Mouse (Mus musculus) urinary bladder, postnatal 36 days (tissue): ENCODE results near the gene Zc3hav1l.

ENCODE experiments used
- DNase-seq, 2 experiments: peaks; one replicate each; pipeline ENCODE4 v3.0.0; 2022; ENCODE audit warnings: low spot score in 2 of 2, mixed read lengths in 1 of 2

Zc3hav1l gene

DNA sequence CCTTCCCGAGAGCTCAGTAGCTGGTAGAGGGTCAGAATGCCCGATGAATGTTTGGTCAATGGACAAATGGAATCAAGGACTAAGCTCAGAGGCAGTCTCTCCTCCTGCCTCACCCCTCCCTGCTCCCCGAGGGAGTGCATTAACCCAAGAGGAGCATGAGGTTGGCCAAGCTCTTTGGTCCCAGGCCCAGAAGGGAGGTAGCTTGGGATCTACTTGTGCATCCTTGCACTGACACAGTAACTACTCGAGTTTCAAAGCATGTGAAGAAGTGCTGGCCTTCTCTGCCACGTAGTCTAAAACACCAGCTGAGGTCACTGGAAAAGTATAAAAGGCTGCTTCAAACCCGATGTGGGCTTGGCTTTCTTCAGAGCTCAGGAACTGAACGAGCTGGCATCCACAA lies 34.6 kb downstream of the Zc3hav1l start:
- no peak for DNase-seq

DNA sequence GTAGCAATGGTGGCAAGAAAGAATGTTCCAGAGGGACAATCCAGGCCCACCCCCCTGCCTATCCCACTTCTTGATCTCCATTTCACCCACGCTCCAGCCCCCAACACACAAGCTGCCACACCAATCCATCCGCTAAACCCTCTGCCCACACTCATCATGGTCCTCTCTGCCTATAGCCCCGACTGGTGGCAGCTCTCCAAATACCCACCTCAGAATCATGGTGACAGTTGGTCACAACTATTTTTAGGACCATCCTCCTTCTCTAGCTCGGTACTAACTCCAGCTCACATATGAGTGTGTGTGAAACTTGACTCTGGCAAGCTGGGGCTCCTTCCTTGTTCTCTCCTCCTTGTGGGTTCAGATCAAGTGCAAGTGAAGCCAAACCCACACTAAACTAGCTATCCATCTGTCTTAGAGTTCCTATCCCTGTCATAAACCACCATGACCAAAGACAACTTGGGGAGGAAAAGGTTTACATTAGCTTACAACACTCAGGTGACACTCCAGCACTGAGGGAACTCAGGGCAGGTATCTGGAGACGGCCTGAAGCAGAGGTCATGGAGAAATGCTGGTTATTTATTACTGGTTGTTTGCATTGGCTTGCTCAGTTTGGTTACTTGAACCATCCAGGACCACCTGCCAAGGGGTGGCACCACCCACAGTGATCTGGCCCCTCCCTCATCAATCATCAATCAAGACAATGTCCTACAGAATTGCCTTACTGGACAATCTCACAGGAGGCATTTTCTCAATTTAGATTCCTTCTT lies 35.5 kb downstream of the Zc3hav1l start:
- no peak for DNase-seq

DNA sequence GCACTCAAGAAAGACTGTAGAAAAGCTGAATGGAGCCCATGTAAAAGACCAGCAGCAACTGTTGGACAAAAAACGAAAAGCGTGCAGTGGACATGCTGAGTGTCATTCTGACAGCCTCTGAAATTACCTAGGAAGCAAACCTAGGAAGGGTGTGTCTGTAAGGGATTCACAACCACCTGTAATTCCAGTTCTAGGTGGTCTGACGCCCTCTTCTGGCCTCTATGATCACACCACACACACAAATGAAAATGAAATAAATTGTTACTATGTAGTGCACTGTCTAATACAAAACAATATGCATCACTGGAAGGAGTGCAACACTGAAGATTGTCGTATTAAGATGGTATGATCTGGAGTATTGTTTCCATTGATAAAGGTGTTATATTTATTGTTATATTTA lies 37.2 kb downstream of the Zc3hav1l start:
- no peak for DNase-seq

DNA sequence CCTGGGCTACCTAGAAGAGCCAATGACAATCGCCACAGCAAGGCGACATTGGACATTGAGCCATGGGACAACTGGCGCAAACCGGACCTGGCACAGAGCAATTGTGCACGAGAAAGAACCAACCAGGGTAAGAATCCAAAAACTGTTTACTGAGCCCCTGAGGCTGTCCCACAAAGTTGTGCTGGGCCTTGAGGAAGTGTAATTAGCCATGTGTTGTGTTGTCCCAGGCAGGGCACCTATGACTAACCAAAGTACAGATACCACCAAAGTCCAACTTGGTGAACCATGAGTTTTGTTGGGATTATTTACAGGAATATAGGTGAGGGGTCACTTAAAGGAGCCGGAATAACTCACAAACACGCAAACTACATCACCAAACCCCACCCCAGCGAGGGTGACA lies 41.6 kb downstream of the Zc3hav1l start:
- DNase-seq, result no peak

DNA sequence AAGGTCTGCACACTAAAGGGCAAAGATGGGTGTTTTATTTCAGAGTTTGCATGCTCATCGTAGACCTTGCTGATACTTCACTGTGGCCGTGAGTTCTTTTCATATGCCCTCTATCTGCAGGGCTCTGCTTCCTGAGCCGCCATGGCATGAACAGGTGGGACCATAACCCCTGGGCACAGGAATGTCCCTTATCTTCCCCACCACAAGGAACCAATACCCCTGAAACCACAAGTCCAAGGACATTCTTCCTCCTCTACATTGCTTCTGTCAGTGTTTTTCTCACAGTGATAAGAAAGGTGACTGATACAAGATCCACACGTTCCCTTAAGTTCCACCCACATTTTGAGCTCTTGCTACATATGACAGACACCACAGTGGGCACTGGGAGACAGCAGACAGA lies 42.3 kb downstream of the Zc3hav1l start:
- DNase-seq, result no peak

DNA sequence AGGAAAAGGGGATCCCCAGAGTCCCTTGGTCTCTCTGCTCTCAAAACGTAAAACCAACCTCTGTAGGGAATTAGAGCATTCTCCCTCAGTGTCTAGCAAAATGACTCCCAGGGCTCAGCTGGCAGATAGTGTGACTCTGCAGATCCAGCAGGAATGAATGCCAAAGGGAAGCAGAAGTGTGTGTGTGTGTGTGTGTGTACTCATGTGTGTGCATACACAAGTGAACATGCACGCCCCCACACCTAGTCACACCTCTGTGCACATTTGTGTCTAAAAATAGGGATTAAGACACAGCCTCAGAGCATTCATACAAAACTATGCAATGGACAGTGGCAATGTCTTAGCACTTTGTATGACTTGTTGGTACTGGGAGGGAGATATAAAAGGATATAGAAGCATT lies 43.3 kb downstream of the Zc3hav1l start:
- no peak for DNase-seq

DNA sequence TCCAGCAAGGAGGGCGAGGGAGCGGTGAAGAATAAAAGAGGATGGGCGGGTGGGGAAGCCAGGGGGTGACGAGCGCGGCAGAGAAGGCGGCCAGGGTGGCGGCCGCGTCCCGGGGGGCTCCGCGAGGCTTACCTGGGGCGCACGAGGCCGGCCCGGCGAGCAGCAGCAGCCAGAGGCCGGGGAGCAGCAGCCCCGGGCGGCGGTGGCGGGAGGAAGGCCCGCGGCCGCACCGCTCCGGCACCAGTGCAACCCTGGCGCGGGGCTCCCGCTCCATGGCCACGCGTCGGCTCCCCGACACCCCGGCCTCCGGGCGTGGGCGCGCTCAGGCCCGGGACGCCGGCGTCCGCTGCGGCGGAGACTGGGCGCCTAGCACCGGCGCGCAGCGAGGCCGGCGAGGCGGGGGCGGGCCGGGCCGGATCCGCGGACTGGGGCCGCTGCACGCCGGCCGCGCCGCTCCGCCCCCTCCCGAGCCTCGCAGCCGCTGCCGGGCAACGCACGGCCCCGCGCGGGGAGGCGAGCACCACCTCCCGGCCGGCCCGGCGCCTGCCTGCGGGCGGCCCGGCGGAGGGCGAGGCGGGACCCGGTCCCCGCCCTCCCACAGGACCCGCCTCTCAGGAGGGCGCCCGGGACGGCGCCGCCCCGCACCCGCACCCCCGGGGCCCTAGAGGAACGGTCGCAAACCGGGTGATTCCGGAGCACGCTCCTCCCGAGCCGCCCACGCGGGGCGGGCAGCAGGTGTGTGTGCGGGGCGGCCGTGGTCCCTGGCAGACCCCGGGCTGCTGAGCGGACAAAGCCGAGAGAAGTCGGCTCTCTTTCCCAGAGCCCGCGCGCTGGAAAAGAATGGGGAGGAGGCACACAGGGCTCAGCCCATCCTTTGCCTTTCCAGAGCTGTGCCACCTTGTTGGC lies 45.1 kb downstream of the Zc3hav1l start, which contains the start of gene D630045J12Rik:
TSS of gene D630045J12Rik (minus strand) at position 274 of the 906 bp plus-strand sequence.
- peak; percentile 52 to 75 for DNase-seq

DNA sequence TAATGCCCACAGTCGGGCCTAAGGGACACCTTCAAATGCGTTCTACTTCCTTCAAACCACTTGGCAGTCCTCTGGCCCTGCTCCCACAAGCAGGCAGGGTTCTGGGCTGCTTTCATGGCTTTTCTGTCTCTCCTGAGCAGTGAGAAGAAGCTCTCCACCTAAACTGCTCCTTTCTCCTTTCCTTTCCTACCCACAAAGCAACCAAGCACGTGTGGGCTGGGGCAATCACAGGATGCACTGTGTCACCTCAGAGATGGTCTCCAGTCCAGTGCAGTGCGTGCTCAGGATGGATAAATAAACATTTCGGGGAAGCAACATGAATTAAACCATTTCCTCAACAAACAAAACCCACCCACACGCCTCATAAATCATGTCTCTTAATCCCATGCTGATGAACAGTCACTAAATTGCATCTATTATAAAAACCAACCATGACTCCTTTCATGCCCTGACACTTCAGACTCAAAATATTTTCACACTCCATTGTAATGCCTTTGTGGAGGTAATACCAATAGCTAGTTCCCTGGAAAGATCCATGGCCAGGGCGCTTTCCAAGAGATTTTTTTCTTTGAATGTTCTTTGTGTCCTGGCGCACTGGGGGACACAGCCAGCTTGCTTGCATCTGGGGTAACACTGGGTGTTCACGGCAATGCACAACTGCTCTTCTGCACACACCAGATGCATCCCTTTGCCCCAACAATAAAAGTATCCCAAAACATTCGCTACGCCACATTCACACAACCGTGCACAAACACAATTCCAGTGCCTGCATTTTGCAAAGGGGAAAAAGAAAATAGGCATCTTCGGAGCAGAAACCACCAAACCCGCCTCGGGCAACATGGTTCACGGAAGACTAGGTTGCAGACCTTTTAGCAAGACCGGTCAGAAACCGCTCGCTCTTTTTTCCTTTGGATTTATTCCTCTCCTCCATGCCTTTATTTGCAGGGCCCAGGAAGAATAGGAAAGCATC lies 46.0 kb downstream of the Zc3hav1l start:
- no peak for DNase-seq

DNA sequence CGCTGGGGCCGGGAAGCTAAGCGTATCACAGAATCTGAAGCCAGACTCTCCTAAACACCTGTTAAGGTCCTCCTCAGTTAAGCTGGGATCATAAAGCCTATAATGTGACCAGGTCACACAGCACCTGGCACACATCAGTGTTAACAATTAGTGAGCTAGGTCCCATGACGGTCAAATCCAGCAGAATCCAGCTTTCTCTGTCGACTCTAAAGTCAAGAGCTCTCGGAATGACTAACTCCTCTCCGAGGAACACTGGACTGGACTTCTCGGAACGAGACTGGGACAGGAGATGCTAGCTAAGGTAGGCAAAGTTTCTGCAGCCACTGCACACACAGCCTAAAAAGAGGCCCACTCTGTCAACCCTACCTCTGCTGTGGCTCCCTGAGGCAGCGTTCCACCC lies 46.9 kb downstream of the Zc3hav1l start:
- no peak for DNase-seq

DNA sequence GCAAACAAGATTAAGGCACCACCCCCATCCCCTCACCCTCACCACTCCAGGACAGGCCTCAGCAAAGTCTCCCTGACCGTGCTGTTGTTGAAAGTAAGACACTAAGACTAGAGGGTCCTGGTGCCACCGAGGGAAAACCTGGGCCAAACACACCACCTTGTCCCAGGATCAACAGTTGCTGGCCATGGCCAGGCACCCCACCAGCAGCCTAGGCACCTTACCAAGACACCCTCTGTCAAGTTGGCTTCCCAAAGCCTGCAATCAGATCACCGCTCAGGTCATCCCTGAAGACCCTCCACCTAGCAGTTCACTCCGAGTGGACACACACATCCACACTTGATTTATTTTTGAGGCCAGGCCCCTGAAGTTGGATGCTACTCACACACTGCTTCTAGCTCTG lies 47.6 kb downstream of the Zc3hav1l start:
- no peak for DNase-seq

DNA sequence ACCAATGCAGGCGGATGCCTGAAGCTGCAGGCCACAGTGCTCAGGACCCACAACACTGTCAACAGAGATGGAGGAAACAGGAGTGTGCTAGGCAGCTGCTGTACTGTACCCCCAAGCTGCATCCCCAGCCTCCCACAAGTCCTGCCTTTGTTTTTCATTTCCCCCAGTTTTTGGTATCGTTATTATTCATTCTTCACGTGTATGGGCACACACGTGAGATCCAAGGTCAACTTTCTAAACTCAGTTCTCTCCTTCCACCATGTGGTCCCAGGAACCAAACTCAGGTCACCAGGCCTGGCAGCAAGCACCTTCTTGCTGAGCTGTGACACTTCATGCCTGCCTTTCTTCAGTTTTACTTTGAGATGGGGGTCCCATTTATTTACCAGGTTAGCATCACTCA lies 51.7 kb downstream of the Zc3hav1l start:
- no peak for DNase-seq

DNA sequence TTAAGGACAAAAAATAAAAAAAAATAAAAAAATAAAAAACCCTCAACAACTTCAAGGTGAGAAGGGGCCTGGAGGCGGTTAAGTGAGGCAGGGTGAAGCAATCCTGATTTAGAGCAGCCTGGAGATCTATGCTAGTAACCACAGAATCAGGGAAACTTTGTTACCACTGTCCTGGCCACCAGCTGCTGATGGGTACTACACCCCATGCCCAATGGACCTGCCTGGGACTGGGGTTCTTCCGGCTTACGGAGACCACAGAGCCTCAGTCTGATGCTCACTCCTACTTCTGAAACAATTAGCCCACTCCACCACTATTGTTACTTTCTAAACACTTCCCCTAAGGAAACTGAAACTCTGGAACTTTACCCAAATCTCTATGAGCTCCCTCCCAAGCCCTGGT lies 54.3 kb downstream of the Zc3hav1l start:
- no peak for DNase-seq

DNA sequence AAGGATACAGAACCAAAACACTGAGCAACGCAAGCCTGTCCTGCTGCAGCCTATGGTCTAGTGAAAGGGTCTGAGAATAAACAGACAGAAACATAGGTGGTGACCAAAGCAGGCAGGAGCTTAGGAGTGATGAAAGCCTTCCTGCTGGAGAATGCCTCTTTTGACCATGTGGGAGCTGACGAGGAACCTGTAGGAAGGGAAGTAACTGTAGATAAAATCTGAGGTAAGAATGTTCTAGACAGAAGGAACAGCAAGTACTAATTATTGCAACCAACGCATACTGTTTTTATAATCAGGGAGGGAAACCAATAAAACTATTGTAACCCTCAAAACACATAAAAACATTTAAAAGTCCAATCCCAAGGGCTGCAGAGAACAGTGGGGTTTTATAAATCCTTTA lies 54.9 kb downstream of the Zc3hav1l start:
- DNase-seq, result no peak

DNA sequence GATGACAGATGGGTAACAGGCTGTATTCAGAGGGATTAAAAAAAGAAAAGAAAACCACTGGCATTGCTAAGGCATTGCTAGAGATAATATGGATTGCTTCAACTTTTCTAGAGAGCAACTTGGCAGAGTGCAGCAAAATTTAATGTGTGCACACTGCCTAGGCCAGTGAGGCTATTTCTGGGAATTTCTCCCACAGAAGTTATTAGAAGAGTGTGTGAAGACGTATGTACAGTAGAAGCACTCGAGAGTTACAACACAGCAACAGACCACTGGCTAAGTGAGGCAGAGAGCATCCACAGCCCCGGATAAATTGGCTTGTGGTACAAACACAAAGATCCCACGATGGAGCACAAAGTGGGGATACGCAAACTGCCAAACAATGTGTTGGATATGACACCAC lies 56.2 kb downstream of the Zc3hav1l start:
- no peak for DNase-seq

DNA sequence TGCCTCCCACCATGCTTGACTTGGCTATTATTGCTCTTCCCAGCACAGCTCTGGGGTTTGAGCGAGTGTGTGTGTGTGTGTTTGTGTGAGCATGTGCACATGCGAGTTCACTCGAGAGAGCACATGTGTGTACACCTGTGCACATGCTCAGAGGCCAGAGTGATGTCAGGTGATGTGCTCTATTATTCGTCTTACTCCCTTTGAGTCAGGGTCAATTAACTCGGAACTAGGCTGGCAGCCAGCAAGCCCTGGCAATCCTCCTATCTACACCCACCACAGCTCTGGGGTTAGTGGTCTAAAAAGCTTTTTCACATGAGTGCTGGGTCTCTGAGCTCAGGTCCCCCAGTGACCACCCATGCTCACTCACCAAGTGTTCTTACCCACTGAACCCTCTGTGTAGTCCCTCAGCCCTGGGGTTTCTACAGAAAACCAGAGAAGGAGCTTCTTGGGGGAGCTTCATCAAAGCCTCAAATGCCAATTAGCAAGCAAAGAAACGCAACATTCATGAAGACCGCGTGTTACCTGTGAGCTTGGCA lies 56.7 kb downstream of the Zc3hav1l start:
- no peak for DNase-seq

DNA sequence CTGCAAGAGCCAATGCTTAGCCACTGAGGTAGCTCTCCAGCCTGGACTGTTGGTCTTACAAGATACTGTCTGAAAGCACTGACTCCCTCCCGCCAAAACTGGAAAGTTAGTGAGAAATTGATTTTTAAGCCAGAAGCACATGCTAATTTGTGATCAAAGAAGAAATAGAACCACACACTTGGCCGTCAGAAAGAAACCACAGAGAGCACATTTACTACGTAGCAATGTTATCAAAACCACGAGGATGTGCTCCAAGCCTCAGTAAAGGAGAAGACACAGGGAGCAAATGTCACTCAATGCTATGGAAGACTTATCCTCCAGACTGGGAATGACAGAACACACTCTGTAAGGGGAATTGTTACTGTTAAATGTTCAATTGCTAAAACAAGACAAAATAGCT lies 57.6 kb downstream of the Zc3hav1l start:
- DNase-seq, result no peak

DNA sequence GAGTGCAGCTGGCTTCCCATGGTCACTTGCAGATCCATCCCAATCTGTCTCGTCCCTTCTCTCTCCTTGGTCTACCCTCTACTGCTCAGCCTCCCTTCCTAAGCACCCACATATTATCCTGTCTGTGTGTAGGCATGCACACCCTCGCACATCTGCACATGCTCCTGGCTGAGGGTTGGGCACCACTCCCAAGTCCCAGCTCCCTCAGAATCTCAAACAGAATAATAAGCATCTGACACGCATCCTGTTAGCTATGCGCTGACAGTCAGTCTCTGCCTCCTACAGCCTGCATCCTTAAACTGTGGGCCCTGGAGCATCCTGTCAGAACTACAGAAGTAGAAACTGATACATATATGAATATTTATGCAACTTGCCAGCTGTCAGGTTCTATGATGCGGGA lies 58.4 kb downstream of the Zc3hav1l start:
- DNase-seq, result no peak

DNA sequence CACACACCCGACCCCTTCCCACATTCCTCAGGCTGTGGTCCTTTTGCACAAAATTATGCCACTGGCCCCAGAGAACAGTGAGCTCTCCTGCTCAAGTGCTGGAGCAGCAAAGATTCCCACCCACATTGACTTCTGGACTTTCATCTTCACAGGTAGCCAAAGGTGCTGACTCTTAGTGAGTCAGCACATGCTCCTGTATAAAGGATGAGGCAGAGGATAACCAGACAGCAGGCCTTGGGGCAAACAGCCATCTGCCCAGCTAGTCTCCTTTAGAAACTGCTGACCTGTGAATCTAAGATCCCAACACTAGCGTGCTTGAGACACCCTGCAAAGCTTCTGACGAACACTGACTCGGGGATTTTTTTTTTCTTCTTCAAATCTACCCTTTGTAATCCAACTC lies 60.7 kb downstream of the Zc3hav1l start:
- DNase-seq, result no peak
